Mouse (Mus musculus) layer of hippocampus, postnatal 36 days (tissue): ENCODE data around the gene Gse1. TPM values are rescaled to one million over a fixed set of nuclear protein-coding genes. Genes with fewer than 3 reads are reported as not detected.

Experiments
- DNase-seq, 2 experiments: peaks; one replicate each; pipeline ENCODE4 v3.0.0; 2022
- total RNA-seq, 2 experiments: library from RNA; stranded (reverse); gene quantifications; 2 replicates each; pipeline ENCODE4 v1.2.3; 2021

The Gse1 gene
- total RNA-seq, 2 experiments from 2014 or later: 147 to 155 TPM

- DNase-seq: peak in 1 of 2 experiments; percentile 48
These were observed 176.4 kb downstream of the Gse1 start for GRCm38 (mm10) chr8:120404609-120405036.

- DNase-seq: no peak
These were observed 177.9 kb downstream of the Gse1 start for GRCm38 (mm10) chr8:120406008-120406632.

- no peak for DNase-seq
These were observed 179.5 kb downstream of the Gse1 start for GRCm38 (mm10) chr8:120407701-120408240.

GRCm38 (mm10) chr8:120408241-120409215 is 180.3 kb downstream of the Gse1 start:
- no peak for DNase-seq

- no peak for DNase-seq
These were observed 181.2 kb downstream of the Gse1 start for GRCm38 (mm10) chr8:120409371-120410013.

GRCm38 (mm10) chr8:120411059-120411458 is 182.8 kb downstream of the Gse1 start:
- no peak for DNase-seq

- DNase-seq: no peak
These were observed 183.6 kb downstream of the Gse1 start for GRCm38 (mm10) chr8:120411862-120412261.

- DNase-seq: no peak
These were observed 184.1 kb downstream of the Gse1 start for GRCm38 (mm10) chr8:120412357-120412756.

- DNase-seq: peak in 1 of 2 experiments; percentile 54
These were observed 184.8 kb downstream of the Gse1 start for GRCm38 (mm10) chr8:120412911-120413625.

- no peak for DNase-seq
These were observed 185.4 kb downstream of the Gse1 start for GRCm38 (mm10) chr8:120413626-120413988.

GRCm38 (mm10) chr8:120414216-120414615 is 186.0 kb downstream of the Gse1 start:
- DNase-seq: no peak

GRCm38 (mm10) chr8:120415474-120415873 is 187.2 kb downstream of the Gse1 start:
- no peak for DNase-seq

GRCm38 (mm10) chr8:120416173-120416521 is 187.9 kb downstream of the Gse1 start:
- DNase-seq: no peak

GRCm38 (mm10) chr8:120416522-120417394 is 188.5 kb downstream of the Gse1 start:
- peak; percentile 67 to 77 for DNase-seq

GRCm38 (mm10) chr8:120418188-120418587 is 189.9 kb downstream of the Gse1 start:
- no peak for DNase-seq

GRCm38 (mm10) chr8:120419675-120420074 is 191.4 kb downstream of the Gse1 start:
- no peak for DNase-seq

- DNase-seq: no peak
These were observed 192.0 kb downstream of the Gse1 start for GRCm38 (mm10) chr8:120420226-120420625.

GRCm38 (mm10) chr8:120421638-120422037 is 193.4 kb downstream of the Gse1 start:
- no peak for DNase-seq

- DNase-seq: no peak
These were observed 194.0 kb downstream of the Gse1 start for GRCm38 (mm10) chr8:120422236-120422635.

- DNase-seq: no peak
These were observed 195.3 kb downstream of the Gse1 start for GRCm38 (mm10) chr8:120423576-120423975.

GRCm38 (mm10) chr8:120424829-120425198 is 196.6 kb downstream of the Gse1 start:
- no peak for DNase-seq
